Mouse (Mus musculus): ENCODE data around the gene Cyp2f2. TPM values are rescaled to one million over a fixed set of nuclear protein-coding genes. Genes with fewer than 3 reads are reported as not detected.

Cyp2f2 gene
- polyA plus RNA-seq, 1 experiment from 2014 or later = not detected

DNA sequence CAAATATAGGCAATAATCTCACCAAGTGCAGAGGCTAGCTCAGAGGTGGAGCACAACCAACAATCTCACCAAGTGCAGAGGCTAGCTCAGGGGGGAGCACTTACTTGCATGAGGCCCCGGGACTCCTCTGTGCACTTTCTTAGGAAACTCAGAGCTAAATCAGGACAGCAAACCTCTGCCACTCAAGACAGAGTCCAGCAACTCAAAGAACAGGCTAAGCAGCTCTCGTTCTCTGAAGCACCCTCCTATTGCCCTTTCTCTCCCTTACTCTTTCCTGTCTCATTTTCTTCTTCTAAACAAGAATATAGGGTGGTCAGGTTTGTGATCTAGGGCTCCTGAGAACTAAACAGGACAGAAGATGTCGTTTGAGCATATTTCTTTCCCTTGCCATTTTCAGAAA, 7.7 kb upstream of the Cyp2f2 start:
- H3K4me3 ChIP-seq (replicated peaks; ENCODE audit: low read depth, low read length) = no peak overlapping the region
- no peak overlapping the region for H3K27ac ChIP-seq (replicated peaks; ENCODE audit: low read depth, low read length)
- H3K9me3 ChIP-seq (ENCODE audit: control insufficient read depth, low read length) = no peaks in the 10 kb centered on the region
- ATAC-seq (ENCODE audit: low FRiP score, low TSS enrichment) = no peak
- H3K36me3 ChIP-seq (ENCODE audit: control insufficient read depth, insufficient read depth, low read length) = no peaks in the 10 kb centered on the region
- DNase-seq = no peak
- 72% methylated on average over 3 of the region's 3 CpGs for WGBS
- H3K9ac ChIP-seq (replicated peaks; ENCODE audit: low read length) = no peak overlapping the region
- no peak overlapping the region for H3K4me2 ChIP-seq (ENCODE audit: low read length)
- H3K27me3 ChIP-seq (ENCODE audit: control insufficient read depth, insufficient read depth, low read length) = no peaks in the 10 kb centered on the region
- no peaks in the 10 kb centered on the region for H3K4me1 ChIP-seq (ENCODE audit: control insufficient read depth, insufficient read depth, low read length)

DNA sequence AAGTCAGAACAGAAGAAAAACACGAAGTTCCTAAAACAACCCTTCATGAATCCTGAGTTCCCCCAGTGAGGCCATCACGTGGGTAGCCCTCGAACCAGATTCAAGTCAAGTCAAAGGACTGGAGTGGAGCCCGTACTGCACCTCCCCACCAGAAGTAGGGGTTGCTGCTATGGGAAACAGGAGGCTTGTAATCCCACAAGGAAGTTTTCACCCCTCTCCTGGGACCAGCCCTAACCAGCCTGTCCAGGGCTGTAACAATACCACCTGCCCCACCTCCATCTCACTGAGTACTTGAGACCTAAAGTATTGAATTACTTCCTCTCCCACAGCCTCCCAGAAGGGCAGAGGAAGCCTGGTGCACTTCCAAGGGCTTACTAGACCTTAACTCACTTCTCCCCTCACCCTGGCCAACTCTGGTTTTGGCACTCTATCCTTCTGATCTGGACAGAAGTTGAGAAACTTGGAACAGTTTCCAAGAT, 1.6 kb upstream of the Cyp2f2 start:
- H3K4me3 ChIP-seq (replicated peaks; ENCODE audit: low read depth, low read length) = no peak overlapping the region
- H3K36me3 ChIP-seq (ENCODE audit: control insufficient read depth, insufficient read depth, low read length) = no peaks in the 10 kb centered on the region
- H3K4me2 ChIP-seq (ENCODE audit: low read length) = no peak overlapping the region
- ATAC-seq (ENCODE audit: low FRiP score, low TSS enrichment) = no peak
- H3K27ac ChIP-seq (replicated peaks; ENCODE audit: low read depth, low read length) = no peak overlapping the region
- no peaks in the 10 kb centered on the region for H3K4me1 ChIP-seq (ENCODE audit: control insufficient read depth, insufficient read depth, low read length)
- H3K9ac ChIP-seq (replicated peaks; ENCODE audit: low read length) = no peak overlapping the region
- DNase-seq = no peak
- no peaks in the 10 kb centered on the region for H3K9me3 ChIP-seq (ENCODE audit: control insufficient read depth, low read length)
- 76% methylated on average over 4 of the region's 4 CpGs for WGBS
- H3K27me3 ChIP-seq (ENCODE audit: control insufficient read depth, insufficient read depth, low read length) = no peaks in the 10 kb centered on the region

DNA sequence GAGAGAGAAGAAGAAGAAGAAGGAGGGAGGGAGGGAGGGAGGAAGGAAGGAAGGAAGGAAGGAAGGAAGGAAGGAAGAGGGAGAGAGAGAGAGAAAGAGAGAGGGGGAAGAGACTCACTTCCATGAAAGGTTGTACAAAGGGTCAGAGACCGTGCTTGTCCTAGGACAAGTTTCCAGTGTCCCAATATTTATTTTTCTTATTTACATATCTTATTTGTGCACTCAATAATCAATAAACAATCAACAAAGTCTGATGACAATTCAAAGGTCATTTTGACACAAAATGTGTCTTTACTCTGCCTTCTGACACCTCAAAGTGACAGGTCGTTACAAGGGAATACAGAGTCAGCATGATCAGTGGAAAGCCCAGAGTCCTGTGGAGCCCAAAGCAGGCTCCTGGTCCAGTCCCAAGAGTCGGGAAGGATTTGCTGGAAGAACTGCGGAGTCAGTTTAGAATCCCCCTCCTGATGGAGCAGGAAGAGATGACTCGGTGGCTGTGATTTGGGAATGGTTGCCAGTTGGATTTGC, 4.7 kb downstream of the Cyp2f2 start:
- WGBS = 81% methylated on average over 5 of the region's 5 CpGs
- no peak overlapping the region for H3K9ac ChIP-seq (replicated peaks; ENCODE audit: low read length)
- H3K36me3 ChIP-seq (ENCODE audit: control insufficient read depth, insufficient read depth, low read length) = no peaks in the 10 kb centered on the region
- H3K4me2 ChIP-seq (ENCODE audit: low read length) = no peak overlapping the region
- H3K4me3 ChIP-seq (replicated peaks; ENCODE audit: low read depth, low read length) = no peak overlapping the region
- DNase-seq (no peak), ATAC-seq (ENCODE audit: low FRiP score, low TSS enrichment) (no peak)
- no peak overlapping the region for H3K27ac ChIP-seq (replicated peaks; ENCODE audit: low read depth, low read length)
- no peaks in the 10 kb centered on the region for H3K4me1 ChIP-seq (ENCODE audit: control insufficient read depth, insufficient read depth, low read length)
- H3K9me3 ChIP-seq (ENCODE audit: control insufficient read depth, low read length) = no peaks in the 10 kb centered on the region
- H3K27me3 ChIP-seq (ENCODE audit: control insufficient read depth, insufficient read depth, low read length) = no peaks in the 10 kb centered on the region

DNA sequence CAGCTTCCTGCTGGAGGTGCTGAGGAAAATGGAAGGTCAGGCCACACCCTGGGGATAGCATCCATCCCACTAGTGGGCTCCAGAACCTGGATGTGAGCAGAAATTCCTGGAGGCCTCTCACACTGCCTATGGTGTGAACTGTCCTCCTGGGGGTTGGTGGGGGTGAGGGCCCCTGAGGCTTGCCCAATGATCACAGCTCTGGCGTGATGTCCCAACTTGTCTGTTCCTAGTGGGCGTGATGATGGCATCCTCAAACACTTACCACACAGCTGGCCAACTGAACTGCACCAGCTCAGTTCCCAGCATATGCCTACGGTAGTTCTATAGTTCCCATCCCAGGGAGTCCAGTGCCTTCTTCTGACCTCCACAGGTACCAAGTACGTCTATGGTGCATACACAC, 5.3 kb downstream of the Cyp2f2 start:
- WGBS = 91% methylated on average over 4 of the region's 4 CpGs
- Histone ChIP-seq H3K4me1 (ENCODE audit: control insufficient read depth, insufficient read depth, low read length) (no peaks in the 10 kb centered on the region), H3K27me3 (ENCODE audit: control insufficient read depth, insufficient read depth, low read length) (no peaks in the 10 kb centered on the region), H3K9ac (replicated peaks; ENCODE audit: low read length) (no peak overlapping the region), H3K4me2 (ENCODE audit: low read length) (no peak overlapping the region), H3K36me3 (ENCODE audit: control insufficient read depth, insufficient read depth, low read length) (no peaks in the 10 kb centered on the region), H3K27ac (replicated peaks; ENCODE audit: low read depth, low read length) (no peak overlapping the region), H3K4me3 (replicated peaks; ENCODE audit: low read depth, low read length) (no peak overlapping the region), H3K9me3 (ENCODE audit: control insufficient read depth, low read length) (no peaks in the 10 kb centered on the region)
- DNase-seq = no peak
- ATAC-seq (ENCODE audit: low FRiP score, low TSS enrichment) = no peak

DNA sequence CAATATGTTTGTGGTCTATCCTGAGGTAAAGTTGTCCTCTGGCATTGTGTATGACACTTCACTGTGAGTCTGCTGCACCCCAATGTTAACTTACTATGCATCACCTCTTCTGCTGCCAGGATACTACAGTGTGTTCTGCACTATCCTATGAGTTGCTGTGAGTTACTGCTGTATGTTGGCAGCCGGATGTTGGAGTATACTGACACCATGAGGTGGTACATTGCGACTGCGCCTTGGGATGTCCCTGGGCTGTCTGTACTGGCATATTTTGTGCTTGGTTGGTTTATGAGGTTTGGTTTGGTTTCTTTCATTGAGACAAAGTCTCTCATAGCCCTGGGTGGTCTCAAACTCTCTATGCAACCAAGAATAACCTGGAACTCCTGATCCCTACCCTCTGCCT, 8.5 kb downstream of the Cyp2f2 start:
- Histone ChIP-seq H3K27me3 (ENCODE audit: control insufficient read depth, insufficient read depth, low read length) (no peaks in the 10 kb centered on the region), H3K4me2 (ENCODE audit: low read length) (no peak overlapping the region), H3K9ac (replicated peaks; ENCODE audit: low read length) (no peak overlapping the region), H3K36me3 (ENCODE audit: control insufficient read depth, insufficient read depth, low read length) (no peaks in the 10 kb centered on the region), H3K27ac (replicated peaks; ENCODE audit: low read depth, low read length) (no peak overlapping the region), H3K4me1 (ENCODE audit: control insufficient read depth, insufficient read depth, low read length) (no peaks in the 10 kb centered on the region), H3K4me3 (replicated peaks; ENCODE audit: low read depth, low read length) (no peak overlapping the region), H3K9me3 (ENCODE audit: control insufficient read depth, low read length) (no peaks in the 10 kb centered on the region)
- WGBS = 49% methylated on average over 3 of the region's 3 CpGs
- ATAC-seq (ENCODE audit: low FRiP score, low TSS enrichment) = no peak
- peak; percentile 47 for DNase-seq

DNA sequence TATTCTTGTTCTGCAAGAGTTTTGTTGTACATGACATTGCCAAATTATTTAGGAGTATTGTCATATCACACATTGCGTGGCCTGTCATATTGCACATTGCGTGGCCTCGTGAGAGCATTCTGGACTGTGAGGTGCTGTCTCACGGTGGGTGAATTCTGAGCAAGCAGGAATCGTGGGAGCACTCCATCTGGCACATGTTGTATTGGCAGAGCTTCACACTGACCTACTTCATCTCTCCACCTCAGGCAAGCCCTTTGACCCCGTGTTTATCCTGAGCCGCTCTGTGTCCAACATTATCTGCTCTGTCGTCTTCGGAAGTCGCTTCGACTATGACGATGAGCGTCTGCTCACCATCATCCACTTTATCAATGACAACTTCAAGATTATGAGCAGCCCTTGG, 9.2 kb downstream of the Cyp2f2 start:
- Histone ChIP-seq H3K4me2 (ENCODE audit: low read length) (no peak overlapping the region), H3K36me3 (ENCODE audit: control insufficient read depth, insufficient read depth, low read length) (no peaks in the 10 kb centered on the region), H3K27ac (replicated peaks; ENCODE audit: low read depth, low read length) (no peak overlapping the region), H3K4me3 (replicated peaks; ENCODE audit: low read depth, low read length) (no peak overlapping the region), H3K4me1 (ENCODE audit: control insufficient read depth, insufficient read depth, low read length) (no peaks in the 10 kb centered on the region), H3K9me3 (ENCODE audit: control insufficient read depth, low read length) (no peaks in the 10 kb centered on the region), H3K9ac (replicated peaks; ENCODE audit: low read length) (no peak overlapping the region), H3K27me3 (ENCODE audit: control insufficient read depth, insufficient read depth, low read length) (no peaks in the 10 kb centered on the region)
- DNase-seq (no peak), ATAC-seq (ENCODE audit: low FRiP score, low TSS enrichment) (no peak)
- WGBS = 94% methylated on average over 13 of the region's 13 CpGs

DNA sequence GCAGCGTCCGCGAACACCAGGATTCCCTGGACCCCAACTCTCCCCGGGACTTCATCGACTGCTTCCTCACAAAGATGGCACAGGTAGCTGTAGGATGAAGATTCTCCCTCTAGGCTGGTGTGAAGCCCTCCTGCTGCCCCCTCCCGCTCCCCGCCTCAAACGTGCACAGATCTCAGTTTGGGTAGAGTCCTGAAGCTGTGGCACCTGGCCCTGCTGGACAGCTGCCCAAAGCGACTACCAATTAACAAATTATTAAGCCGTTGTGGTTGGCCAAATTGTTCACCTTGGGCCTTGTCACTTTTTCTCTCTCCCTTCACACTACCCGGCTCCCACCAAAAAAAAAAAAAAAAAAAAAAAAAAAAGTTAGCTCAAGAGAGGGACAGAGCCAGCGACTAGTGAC, 10.1 kb downstream of the Cyp2f2 start:
- no peak for ATAC-seq (ENCODE audit: low FRiP score, low TSS enrichment)
- no peaks in the 10 kb centered on the region for H3K9me3 ChIP-seq (ENCODE audit: control insufficient read depth, low read length)
- DNase-seq = no peak
- WGBS = 92% methylated on average over 12 of the region's 12 CpGs
- H3K4me1 ChIP-seq (ENCODE audit: control insufficient read depth, insufficient read depth, low read length) = no peaks in the 10 kb centered on the region
- H3K4me3 ChIP-seq (replicated peaks; ENCODE audit: low read depth, low read length) = no peak overlapping the region
- no peak overlapping the region for H3K4me2 ChIP-seq (ENCODE audit: low read length)
- H3K36me3 ChIP-seq (ENCODE audit: control insufficient read depth, insufficient read depth, low read length) = no peaks in the 10 kb centered on the region
- no peak overlapping the region for H3K27ac ChIP-seq (replicated peaks; ENCODE audit: low read depth, low read length)
- no peak overlapping the region for H3K9ac ChIP-seq (replicated peaks; ENCODE audit: low read length)
- H3K27me3 ChIP-seq (ENCODE audit: control insufficient read depth, insufficient read depth, low read length) = no peaks in the 10 kb centered on the region

DNA sequence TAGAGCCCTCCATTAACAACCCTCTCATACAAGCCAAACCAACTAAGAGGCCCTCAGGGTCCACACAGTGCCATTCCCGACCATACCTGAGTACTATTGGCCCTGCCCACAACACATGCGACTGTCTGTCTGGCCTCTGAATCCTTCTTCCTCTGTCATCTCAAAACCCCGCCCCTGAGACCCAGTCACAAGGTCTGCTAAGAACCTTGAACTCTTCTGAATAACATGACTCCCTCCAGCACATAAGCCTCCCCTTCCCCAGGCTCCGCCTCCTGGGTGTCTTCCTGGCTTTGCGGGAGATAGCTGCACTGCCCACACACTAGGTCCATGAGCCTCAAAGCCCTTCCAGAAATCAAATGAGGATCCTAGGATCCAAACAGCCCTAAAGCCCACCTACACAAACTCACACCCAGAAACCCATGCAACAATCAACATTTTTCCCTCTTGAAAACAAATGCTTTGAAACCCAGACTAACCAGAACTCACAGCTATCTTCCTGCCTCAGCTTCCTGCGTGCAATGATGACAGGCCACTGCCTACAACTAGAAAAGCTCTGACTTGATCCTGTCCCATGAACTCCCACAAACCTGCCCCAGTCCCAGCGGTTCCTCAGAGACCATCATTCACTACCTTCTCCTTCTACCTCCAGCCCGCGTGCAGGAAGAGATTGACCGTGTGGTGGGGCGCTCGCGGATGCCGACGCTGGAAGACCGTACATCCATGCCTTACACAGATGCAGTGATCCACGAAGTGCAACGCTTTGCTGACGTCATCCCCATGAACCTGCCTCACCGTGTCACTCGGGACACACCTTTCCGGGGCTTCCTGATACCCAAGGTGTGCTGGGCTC, 11.0 kb downstream of the Cyp2f2 start:
- H3K4me1 ChIP-seq (ENCODE audit: control insufficient read depth, insufficient read depth, low read length) = no peaks in the 10 kb centered on the region
- WGBS = 90% methylated on average over 22 of the region's 22 CpGs
- DNase-seq (no peak), ATAC-seq (ENCODE audit: low FRiP score, low TSS enrichment) (no peak)
- H3K9ac ChIP-seq (replicated peaks; ENCODE audit: low read length) = no peak overlapping the region
- no peak overlapping the region for H3K4me3 ChIP-seq (replicated peaks; ENCODE audit: low read depth, low read length)
- H3K4me2 ChIP-seq (ENCODE audit: low read length) = no peak overlapping the region
- no peak overlapping the region for H3K27ac ChIP-seq (replicated peaks; ENCODE audit: low read depth, low read length)
- H3K36me3 ChIP-seq (ENCODE audit: control insufficient read depth, insufficient read depth, low read length) = no peaks in the 10 kb centered on the region
- H3K9me3 ChIP-seq (ENCODE audit: control insufficient read depth, low read length) = no peaks in the 10 kb centered on the region
- no peaks in the 10 kb centered on the region for H3K27me3 ChIP-seq (ENCODE audit: control insufficient read depth, insufficient read depth, low read length)

DNA sequence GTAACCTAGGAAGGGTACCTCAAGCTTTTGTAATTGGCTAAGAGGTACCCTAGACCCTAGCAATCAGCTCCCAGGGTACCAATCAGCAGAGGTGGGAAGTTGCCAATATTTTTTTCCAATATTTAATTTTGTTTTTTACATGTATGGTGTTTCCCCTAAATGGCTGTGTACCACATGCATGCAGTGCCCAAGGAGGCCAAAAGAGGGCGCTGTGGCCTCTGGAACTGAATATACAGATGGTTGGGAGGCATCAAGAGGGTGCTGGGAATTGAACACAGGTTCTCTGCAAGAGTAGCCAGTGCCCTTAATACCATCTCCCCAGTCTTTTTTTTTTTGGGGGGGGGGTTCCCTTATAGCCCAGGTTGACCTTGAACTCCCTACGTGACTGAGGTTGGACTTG, 11.7 kb downstream of the Cyp2f2 start:
- Histone ChIP-seq H3K27me3 (ENCODE audit: control insufficient read depth, insufficient read depth, low read length) (no peaks in the 10 kb centered on the region), H3K9ac (replicated peaks; ENCODE audit: low read length) (no peak overlapping the region), H3K9me3 (ENCODE audit: control insufficient read depth, low read length) (no peaks in the 10 kb centered on the region), H3K36me3 (ENCODE audit: control insufficient read depth, insufficient read depth, low read length) (no peaks in the 10 kb centered on the region), H3K4me1 (ENCODE audit: control insufficient read depth, insufficient read depth, low read length) (no peaks in the 10 kb centered on the region), H3K27ac (replicated peaks; ENCODE audit: low read depth, low read length) (no peak overlapping the region), H3K4me3 (replicated peaks; ENCODE audit: low read depth, low read length) (no peak overlapping the region), H3K4me2 (ENCODE audit: low read length) (no peak overlapping the region)
- ATAC-seq (ENCODE audit: low FRiP score, low TSS enrichment) = no peak
- WGBS = 72% methylated on average over 2 of the region's 2 CpGs
- no peak for DNase-seq

All from midbrain, embryonic 14.5 days (tissue).